Mouse (Mus musculus): Measurements from ENCODE around the gene Pskh1.

GRCm38 (mm10) chr8:105957813-105958212, 57.6 kb downstream of the Pskh1 start:
- TF ChIP-seq TAL1 (IDR thresholded peaks at IDR 0.05; ENCODE audit: low read length) (no peak), SIN3A (IDR thresholded peaks at IDR 0.05; ENCODE audit: low read length) (no peak)

Data from MEL (cell line).